Mouse (Mus musculus): ENCODE data around the gene Ccdc57. TPM values are rescaled to one million over a fixed set of nuclear protein-coding genes. Genes with fewer than 3 reads are reported as not detected.
A peak's percentile ranks its signal among the peaks of the same experiment; 100 is the strongest.

Gene Ccdc57
- polyA plus RNA-seq, 1 experiment from 2014 or later: 4.2 TPM

GRCm38 (mm10) chr11:120831659-120832440, 100.8 kb downstream of the Ccdc57 start:
- no peaks in the 10 kb centered on the region for H3K27me3 ChIP-seq (replicated peaks)
- ATAC-seq: no peak
- WGBS: 79% methylated on average over 3 of the region's 3 CpGs

GRCm38 (mm10) chr11:120830686-120831085, 102.0 kb downstream of the Ccdc57 start:
- Histone ChIP-seq H3K36me3 (no peaks in the 10 kb centered on the region), H3K4me3 (replicated peaks) (no peak overlapping the region), H3K4me2 (replicated peaks) (no peak overlapping the region), H3K27me3 (replicated peaks) (no peaks in the 10 kb centered on the region), H3K9me3 (no peaks in the 10 kb centered on the region), H3K27ac (no peak overlapping the region), H3K4me1 (replicated peaks) (peaks cover 12% of the 10 kb centered on the region), H3K9ac (no peak overlapping the region)
- 78% methylated on average over 12 of the region's 12 CpGs for WGBS
- no peak for ATAC-seq

More at GRCm38 (mm10) chr11:120831659-120832440, 100.8 kb downstream of the Ccdc57 start:
- peaks cover 9% of the 10 kb centered on the region for H3K4me1 ChIP-seq (replicated peaks)
- no peak overlapping the region for H3K4me2 ChIP-seq (replicated peaks)
- H3K27ac ChIP-seq: no peak overlapping the region
- H3K36me3 ChIP-seq: no peaks in the 10 kb centered on the region
- H3K9me3 ChIP-seq: no peaks in the 10 kb centered on the region
- H3K9ac ChIP-seq: no peak overlapping the region
- no peak overlapping the region for H3K4me3 ChIP-seq (replicated peaks)

GRCm38 (mm10) chr11:120829757-120830532, 102.7 kb downstream of the Ccdc57 start:
- 84% methylated on average over 10 of the region's 10 CpGs for WGBS
- Histone ChIP-seq H3K9me3 (no peaks in the 10 kb centered on the region), H3K4me3 (replicated peaks) (no peak overlapping the region), H3K27me3 (replicated peaks) (no peaks in the 10 kb centered on the region), H3K4me2 (replicated peaks) (no peak overlapping the region), H3K9ac (no peak overlapping the region), H3K36me3 (no peaks in the 10 kb centered on the region), H3K27ac (no peak overlapping the region), H3K4me1 (replicated peaks) (peaks cover 20% of the 10 kb centered on the region)
- no peak for ATAC-seq

- no peaks in the 10 kb centered on the region for H3K27me3 ChIP-seq (replicated peaks)
- no peaks in the 10 kb centered on the region for H3K9me3 ChIP-seq
- no peak for ATAC-seq
- no peaks in the 10 kb centered on the region for H3K36me3 ChIP-seq
- H3K4me1 ChIP-seq (replicated peaks): peaks cover 13% of the 10 kb centered on the region
- H3K4me3 ChIP-seq (replicated peaks): no peak overlapping the region
- H3K27ac ChIP-seq: no peak overlapping the region
- no peak overlapping the region for H3K4me2 ChIP-seq (replicated peaks)
- no peak overlapping the region for H3K9ac ChIP-seq
- 79% methylated on average over 4 of the region's 4 CpGs for WGBS
Measured at GRCm38 (mm10) chr11:120828416-120828815, 104.3 kb downstream of the Ccdc57 start.

- no peaks in the 10 kb centered on the region for H3K27me3 ChIP-seq (replicated peaks)
- ATAC-seq: no peak
- no peaks in the 10 kb centered on the region for H3K9me3 ChIP-seq
- peak overlapping the region; percentile 95 for H3K27ac ChIP-seq
- 0 out of 2 replicates have a peak, but pooled peaks cover 5% of the 10 kb centered on the region for H3K36me3 ChIP-seq
- H3K4me1 ChIP-seq (replicated peaks): peaks cover 29% of the 10 kb centered on the region
- no peak overlapping the region for H3K4me2 ChIP-seq (replicated peaks)
- H3K4me3 ChIP-seq (replicated peaks): no peak overlapping the region
- no peak overlapping the region for H3K9ac ChIP-seq
- 87% methylated on average over 8 of the region's 8 CpGs for WGBS
Measured at GRCm38 (mm10) chr11:120826016-120826953, 106.4 kb downstream of the Ccdc57 start.

GRCm38 (mm10) chr11:120825289-120825863, 107.3 kb downstream of the Ccdc57 start:
- peak overlapping the region; percentile 64 for H3K9ac ChIP-seq
- H3K36me3 ChIP-seq: peaks cover 13% of the 10 kb centered on the region
- no peaks in the 10 kb centered on the region for H3K9me3 ChIP-seq
- peak overlapping the region; percentile 92 for H3K4me3 ChIP-seq (replicated peaks)
- peak overlapping the region; percentile 95 for H3K27ac ChIP-seq
- H3K4me1 ChIP-seq (replicated peaks): peaks cover 35% of the 10 kb centered on the region
- H3K4me2 ChIP-seq (replicated peaks): peak overlapping the region; percentile 83
- WGBS: 41% methylated on average over 4 of the region's 4 CpGs
- H3K27me3 ChIP-seq (replicated peaks): no peaks in the 10 kb centered on the region
- ATAC-seq: no peak

- Histone ChIP-seq H3K9me3 (no peaks in the 10 kb centered on the region), H3K27ac (peak overlapping the region; percentile 95), H3K4me3 (replicated peaks) (peak overlapping the region; percentile 92), H3K4me2 (replicated peaks) (peak overlapping the region; percentile 83), H3K27me3 (replicated peaks) (no peaks in the 10 kb centered on the region), H3K4me1 (replicated peaks) (peaks cover 35% of the 10 kb centered on the region), H3K36me3 (peaks cover 18% of the 10 kb centered on the region), H3K9ac (peak overlapping the region; percentile 64)
- under 1% methylated on average over 21 of the region's 21 CpGs for WGBS
- ATAC-seq: 0 out of 2 replicates have a peak, but pooled peaks have one; percentile 2
Measured at GRCm38 (mm10) chr11:120824787-120825288, 107.8 kb downstream of the Ccdc57 start.

- H3K27me3 ChIP-seq (replicated peaks): no peaks in the 10 kb centered on the region
- peak within 1 kb of the TSS; percentile 92 for H3K4me3 ChIP-seq (replicated peaks)
- peak within 1 kb of the TSS; percentile 95 for H3K27ac ChIP-seq
- peaks cover 25% of the 10 kb centered on the region for H3K36me3 ChIP-seq
- H3K9me3 ChIP-seq: no peaks in the 10 kb centered on the region
- peak within 1 kb of the TSS; percentile 83 for H3K4me2 ChIP-seq (replicated peaks)
- ATAC-seq: peak; percentile 94
- WGBS: under 1% methylated on average over 89 of the region's 109 CpGs
- peak within 1 kb of the TSS; percentile 98 for H3K9ac ChIP-seq
- H3K4me1 ChIP-seq (replicated peaks): peaks cover 35% of the 10 kb centered on the region
Measured at GRCm38 (mm10) chr11:120823956-120824786, 108.5 kb downstream of the Ccdc57 start, which contains the start of gene Fasn. Gene Fasn (minus strand): TSS chr11:120824547.

GRCm38 (mm10) chr11:120823551-120823947, 109.1 kb downstream of the Ccdc57 start:
- Histone ChIP-seq H3K27ac (peak overlapping the region; percentile 95), H3K27me3 (replicated peaks) (no peaks in the 10 kb centered on the region), H3K4me1 (replicated peaks) (peaks cover 35% of the 10 kb centered on the region), H3K4me2 (replicated peaks) (peak overlapping the region; percentile 83), H3K4me3 (replicated peaks) (peak overlapping the region; percentile 92), H3K9me3 (no peaks in the 10 kb centered on the region), H3K36me3 (peaks cover 31% of the 10 kb centered on the region), H3K9ac (peak overlapping the region; percentile 98)
- WGBS: under 1% methylated on average over 40 of the region's 40 CpGs
- peak; percentile 64 for ATAC-seq

- ATAC-seq: no peak
- Histone ChIP-seq H3K36me3 (peaks cover 37% of the 10 kb centered on the region), H3K9ac (peak overlapping the region; percentile 98), H3K27me3 (replicated peaks) (no peaks in the 10 kb centered on the region), H3K4me1 (replicated peaks) (peaks cover 35% of the 10 kb centered on the region), H3K27ac (peak overlapping the region; percentile 95), H3K4me2 (replicated peaks) (peak overlapping the region; percentile 83), H3K4me3 (replicated peaks) (peak overlapping the region; percentile 92), H3K9me3 (no peaks in the 10 kb centered on the region)
- under 1% methylated on average over 14 of the region's 14 CpGs for WGBS
Measured at GRCm38 (mm10) chr11:120822831-120823550, 109.7 kb downstream of the Ccdc57 start.
